Mouse (Mus musculus) thymus, postnatal 14 days (tissue): ENCODE measurements around the gene Tdrd9.
"Not testable (repeated sequence)": the region's sequence is repeated elsewhere in the genome, so short reads cannot be mapped to it uniquely, and the experiment has no call there.

Source experiments
- DNase-seq: peaks from one replicate; pipeline ENCODE4 v3.0.0; 2021

Tdrd9 gene

GRCm38 (mm10) chr12:112033409-112033975 is 62.1 kb downstream of the Tdrd9 start:
- no peak for DNase-seq

GRCm38 (mm10) chr12:112035341-112036100 is 64.2 kb downstream of the Tdrd9 start:
- DNase-seq: not testable (repeated sequence)

DNA sequence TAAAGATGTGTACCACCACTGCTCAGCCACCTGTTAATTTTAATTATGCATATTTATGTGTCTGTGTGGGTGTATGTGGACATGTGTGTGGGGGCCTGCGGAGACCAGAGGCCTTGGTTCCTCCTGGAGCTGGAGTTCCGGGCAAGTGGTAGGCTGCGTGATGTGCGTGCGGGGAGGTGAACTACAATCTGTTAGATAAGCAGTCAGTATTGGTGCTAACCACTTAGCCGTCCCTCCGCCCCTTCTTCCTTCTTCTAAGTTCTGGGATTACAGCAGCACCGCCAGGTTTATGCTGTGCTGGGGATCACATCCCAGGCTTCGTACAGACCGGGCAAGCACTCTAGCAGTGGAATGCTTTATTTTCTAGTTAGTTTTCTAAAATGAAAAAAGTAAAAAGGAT is 67.1 kb downstream of the Tdrd9 start:
- DNase-seq: no peak

- no peak for DNase-seq
Measured at GRCm38 (mm10) chr12:112039169-112039568, 67.8 kb downstream of the Tdrd9 start.

DNA sequence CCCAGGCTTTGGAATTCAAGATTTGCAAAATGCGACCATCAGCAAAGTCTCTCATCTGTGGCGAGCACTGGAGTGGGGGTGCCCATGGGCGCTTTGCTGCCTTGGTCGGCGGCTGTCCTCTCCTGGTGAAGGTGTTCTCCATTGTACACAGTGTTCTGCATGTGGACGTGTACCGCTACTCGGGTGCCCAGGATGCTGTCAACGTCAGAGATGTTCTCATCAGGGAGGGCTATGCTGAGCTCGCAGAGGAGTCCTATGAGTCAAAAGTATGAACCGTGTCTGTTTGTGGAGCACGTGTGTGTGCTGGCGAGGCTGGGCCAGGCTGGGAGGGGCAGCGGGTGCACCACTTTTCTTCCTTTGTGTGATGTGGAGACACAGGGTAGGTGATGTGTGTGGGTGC is 71.3 kb downstream of the Tdrd9 start:
- DNase-seq: no peak

DNA sequence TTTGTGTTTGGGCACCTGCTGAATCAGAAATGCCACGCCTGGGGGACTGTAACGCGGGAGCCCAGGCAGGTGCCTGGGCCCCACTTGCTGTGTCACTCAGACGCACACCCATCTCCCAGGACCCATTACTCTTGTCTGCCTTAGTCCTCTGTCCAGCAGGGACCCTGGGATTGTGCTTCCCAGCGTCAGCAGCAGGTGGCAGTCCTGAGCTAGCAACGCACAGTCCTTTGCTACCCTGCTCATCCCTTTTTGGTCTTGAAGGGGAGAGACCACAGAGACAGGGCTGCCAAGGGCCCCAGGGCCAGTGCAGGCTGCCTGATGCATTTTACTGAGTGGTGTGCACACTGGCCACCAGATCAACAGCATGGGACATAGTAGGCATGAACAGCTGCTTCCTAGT is 106.3 kb downstream of the Tdrd9 start:
- DNase-seq: peak; percentile 64

DNA sequence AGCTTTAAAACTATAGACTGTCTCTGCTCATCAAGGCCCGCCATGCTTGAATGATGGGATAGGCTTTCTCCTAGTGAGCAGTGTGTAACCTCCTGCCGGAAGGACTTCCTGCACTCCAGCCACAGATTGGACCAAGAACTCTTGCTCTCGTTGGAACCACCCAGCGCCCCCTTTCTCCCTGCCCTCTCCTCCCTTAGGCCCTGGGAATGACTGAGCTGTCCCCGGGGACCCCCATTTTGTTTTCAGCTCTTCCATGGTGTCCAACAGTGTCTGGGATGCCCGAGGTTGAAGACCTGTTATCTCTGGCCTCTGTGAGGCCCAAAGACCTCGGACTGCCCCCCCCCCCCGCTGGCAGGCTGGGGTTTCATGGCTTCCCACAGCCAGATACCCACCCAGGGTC is 108.6 kb downstream of the Tdrd9 start:
- no peak for DNase-seq

- no peak for DNase-seq
Measured at GRCm38 (mm10) chr12:112080911-112081310, 109.6 kb downstream of the Tdrd9 start.

DNA sequence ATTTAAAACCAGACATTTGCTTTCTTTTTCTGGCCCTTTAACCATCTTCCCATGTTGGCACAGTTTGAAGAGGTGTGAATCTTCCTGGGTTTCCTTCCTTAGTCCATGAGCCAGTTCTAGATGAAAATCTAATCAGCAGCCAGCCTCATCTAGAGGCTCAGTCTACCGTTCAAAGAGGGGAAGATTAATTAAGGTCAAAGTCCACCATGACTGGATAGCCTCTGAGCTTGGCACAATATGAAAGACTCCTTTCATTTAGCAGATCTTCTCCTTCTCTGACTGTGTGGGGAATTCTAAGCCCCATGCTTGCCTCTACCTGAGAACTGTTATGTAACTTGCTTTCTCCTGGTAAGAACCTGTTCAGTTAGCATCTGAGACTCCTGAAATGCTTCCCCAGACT is 110.9 kb downstream of the Tdrd9 start:
- DNase-seq: no peak

DNA sequence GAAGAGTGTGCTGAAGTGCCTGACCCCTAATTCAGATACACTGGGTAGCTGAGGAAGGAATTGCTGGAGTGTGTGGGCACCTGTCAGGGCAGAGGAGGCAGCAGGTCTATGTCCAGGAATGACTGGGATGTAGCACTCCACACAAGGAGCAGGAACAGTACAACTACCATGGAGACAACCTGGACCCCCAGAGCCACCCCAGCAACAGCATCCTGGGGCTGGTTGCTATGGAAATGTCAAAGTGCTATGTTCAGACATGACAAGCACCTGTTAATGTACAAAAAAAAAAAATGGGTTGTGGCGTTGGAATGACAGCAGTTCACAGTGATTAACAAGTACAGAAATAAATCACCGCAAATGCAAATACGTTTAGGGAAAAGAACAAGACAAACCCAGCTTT is 114.9 kb downstream of the Tdrd9 start:
- no peak for DNase-seq

- DNase-seq: no peak
Measured at GRCm38 (mm10) chr12:112086726-112087125, 115.4 kb downstream of the Tdrd9 start.

DNA sequence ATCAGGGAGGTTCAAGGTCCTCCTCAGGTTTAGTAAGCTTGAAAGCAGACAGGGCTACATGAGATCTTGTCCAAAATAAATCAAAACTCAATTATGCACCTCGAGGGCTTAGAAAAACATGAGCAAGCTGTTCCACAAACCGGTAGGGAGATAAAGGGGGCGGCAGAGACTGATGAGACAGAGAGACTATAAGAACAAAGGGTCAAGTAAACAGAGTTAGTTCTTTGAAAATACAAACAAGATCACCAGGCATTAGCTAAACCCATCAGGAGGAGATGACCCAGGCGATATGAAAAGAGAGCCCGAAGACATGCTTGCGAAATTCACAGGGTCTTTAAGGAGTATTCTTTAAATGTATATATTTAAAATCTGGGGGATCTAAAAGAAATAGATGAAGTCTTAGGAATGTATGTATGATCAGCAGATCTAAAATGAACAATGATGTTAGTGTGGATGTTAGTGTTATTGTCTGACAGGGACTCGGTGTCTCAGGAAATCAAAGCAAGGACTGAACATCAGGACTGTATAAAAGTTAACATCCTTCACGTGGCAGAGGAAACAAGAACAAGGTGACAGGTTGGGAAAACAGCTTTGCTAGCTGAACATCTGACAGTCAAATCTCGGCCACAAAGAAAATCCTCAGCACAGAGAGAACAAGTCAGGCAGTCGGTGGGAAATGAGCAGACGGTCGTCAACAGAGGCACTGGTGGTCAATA is 117.4 kb downstream of the Tdrd9 start:
- DNase-seq: no peak

GRCm38 (mm10) chr12:112091054-112091453 is 119.7 kb downstream of the Tdrd9 start:
- peak; percentile 54 for DNase-seq

GRCm38 (mm10) chr12:112094261-112094880 is 123.0 kb downstream of the Tdrd9 start:
- DNase-seq: no peak

GRCm38 (mm10) chr12:112096051-112096732 is 124.8 kb downstream of the Tdrd9 start:
- no peak for DNase-seq

GRCm38 (mm10) chr12:112096733-112097117 is 125.4 kb downstream of the Tdrd9 start:
- no peak for DNase-seq

DNA sequence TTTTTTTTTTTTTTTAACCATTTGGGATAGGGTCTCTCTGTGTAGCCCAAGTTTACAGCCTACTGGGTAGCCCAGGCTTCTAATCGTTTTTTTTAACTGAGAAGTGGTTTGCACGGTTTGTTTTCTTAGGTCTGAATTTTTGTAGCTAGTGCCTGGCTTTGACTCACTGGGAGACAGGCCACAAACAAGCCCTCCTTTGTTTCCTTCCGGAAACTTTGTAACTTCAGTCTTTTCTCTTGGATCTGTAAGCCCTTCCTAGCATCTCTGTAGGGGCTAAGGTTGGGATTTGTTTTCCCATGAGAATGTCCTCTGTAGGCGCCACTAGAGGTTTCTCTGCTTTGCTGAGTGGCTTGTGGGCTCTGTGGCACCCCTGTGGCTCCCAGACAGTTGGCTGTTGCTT is 128.7 kb downstream of the Tdrd9 start:
- no peak for DNase-seq

DNA sequence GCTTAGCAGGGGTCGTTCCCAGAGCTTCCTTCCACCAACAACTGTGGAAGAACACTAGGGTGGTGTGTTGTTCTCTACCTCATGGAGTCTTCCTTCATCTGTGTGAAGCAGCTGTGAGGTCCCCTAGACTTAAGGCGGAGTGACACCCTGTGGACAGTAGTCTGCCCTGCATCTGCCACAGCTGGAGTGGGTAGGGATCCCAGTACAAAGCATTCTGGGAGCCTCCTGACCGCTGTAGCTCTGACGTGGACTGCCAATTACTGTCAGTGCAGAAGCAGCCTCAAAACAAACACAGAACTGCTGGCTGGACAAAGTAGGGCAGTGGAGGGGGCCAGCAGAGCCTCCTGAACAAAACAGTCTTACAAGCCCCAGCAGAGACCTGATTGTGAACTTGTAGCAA is 129.7 kb downstream of the Tdrd9 start:
- no peak for DNase-seq

DNA sequence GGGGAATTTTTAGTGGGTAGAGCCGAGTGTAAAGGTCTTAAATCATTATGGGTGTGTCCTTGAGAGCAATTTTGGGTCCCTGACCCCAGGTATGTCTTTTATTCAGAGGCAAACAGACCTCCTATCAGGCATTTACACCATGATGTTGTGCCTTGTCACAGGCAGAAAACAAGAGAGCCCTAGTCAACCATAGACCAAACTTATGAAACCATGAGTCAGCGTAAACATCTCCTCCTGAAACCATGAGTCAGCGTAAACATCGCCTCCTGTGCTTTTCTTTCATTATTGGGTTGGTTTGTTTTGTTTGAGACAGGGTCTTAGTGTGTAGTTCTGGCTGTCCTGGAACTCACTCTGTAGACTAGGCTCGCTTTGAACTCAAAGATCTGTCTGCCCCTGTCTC is 131.8 kb downstream of the Tdrd9 start:
- DNase-seq: no peak

GRCm38 (mm10) chr12:112104890-112105289 is 133.5 kb downstream of the Tdrd9 start:
- no peak for DNase-seq

DNA sequence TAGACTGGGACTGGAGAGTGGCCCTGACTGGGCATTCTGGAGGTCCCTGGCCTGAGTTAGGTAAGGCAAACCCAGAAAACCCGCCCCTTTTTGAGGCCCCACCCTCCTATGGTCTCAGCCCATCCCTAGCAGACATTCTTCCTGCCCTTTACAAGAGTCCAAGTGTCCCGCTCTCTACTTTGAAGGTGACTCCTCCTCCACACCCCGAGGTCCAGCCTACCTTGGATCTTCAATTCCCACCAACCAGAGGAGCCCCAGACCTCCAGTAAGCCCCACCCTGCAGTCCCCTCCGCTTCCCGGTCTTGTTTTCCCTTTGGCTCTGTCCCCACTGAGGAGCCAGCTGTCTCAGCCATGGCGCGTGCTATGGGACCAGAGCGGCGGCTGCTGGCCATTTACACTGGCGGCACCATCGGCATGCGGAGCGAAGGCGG is 135.2 kb downstream of the Tdrd9 start, which contains the start of gene Aspg:
TSS of gene Aspg (plus strand) at position 139 of the 431 bp plus-strand sequence.
- DNase-seq: no peak

DNA sequence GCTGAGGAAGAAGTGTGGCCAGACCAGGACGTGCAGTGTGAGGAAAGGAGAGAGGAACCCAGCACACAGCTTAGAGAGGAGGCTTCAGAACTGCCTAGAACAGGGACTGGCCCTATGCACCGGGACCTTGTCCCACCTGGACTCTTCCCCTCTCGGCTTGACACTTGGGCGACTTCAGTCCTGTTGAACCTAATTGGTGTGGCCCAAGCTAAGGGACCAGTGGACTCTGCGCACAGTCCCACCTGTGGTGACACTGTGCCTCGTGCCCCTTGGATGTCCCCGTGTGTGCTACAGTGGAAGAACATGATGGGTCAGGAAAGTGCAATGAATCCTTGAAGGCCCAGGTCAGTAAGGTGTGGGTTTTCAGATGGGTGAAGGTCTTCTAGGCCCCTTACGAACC is 136.3 kb downstream of the Tdrd9 start:
- no peak for DNase-seq
